Mouse (Mus musculus) olfactory bulb, adult 2 months (tissue): Measurements from ENCODE around the gene Aurkb.

ENCODE experiments used
- CTCF ChIP-seq: fragments of 200-500 bp; IDR thresholded peaks from 2 replicates; pipeline ENCODE4 v1.5.1; 2012; ENCODE audit warnings: low read depth, mild to moderate bottlenecking, low read length, moderate library complexity; ENCODE audit not compliant: insufficient read depth
- POLR2A ChIP-seq: fragments of 200-500 bp; IDR thresholded peaks from 2 replicates; pipeline ENCODE4 v1.6.1; 2012; ENCODE audit warnings: mild to moderate bottlenecking, low read depth, low read length, moderate library complexity; ENCODE audit not compliant: insufficient read depth

- no peak for TF ChIP-seq CTCF
- no peak for TF ChIP-seq POLR2A
Measured at GRCm38 (mm10) chr11:69033552-69033951, 11.9 kb upstream of the Aurkb start.
